Mouse (Mus musculus): ENCODE measurements around the gene Tmem212. TPM values are rescaled to one million over a fixed set of nuclear protein-coding genes. Genes with fewer than 3 reads are reported as not detected.

Tmem212 gene
- polyA plus RNA-seq, 1 experiment from 2014 or later, result 0.23 TPM

DNA sequence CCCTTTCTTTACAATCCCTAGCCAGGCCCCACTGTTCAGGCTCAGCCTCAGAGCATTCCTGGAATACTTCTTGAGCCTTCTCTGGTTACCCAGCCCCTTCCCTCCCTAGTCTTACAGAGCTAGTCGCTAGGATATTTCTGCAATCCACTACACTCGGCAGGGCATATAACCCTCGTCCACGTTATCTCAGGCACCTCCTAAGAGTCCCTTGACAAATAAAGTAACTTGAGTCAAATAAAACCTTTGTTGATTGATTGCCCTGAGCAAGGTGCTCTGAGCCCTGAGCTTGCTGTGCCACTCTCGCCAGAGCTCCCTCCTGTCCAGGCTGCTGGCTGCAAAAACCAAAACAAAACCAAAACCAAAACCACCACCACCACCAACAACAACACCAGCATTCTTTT lies 37.0 kb downstream of the Tmem212 start:
- no peak overlapping the region for H3K9ac ChIP-seq (ENCODE audit: low read depth, low read length)
- no peak overlapping the region; the same call in 1 of the 2 replicates for H3K4me2 ChIP-seq (ENCODE audit: low read length)
- H3K36me3 ChIP-seq (ENCODE audit: control insufficient read depth, insufficient read depth, low read length), result no peaks in the 10 kb centered on the region
- H3K27ac ChIP-seq (ENCODE audit: low read depth, low read length), result no peak overlapping the region
- WGBS, result 5% methylated on average over 5 of the region's 5 CpGs
- ATAC-seq, result no peak
- peaks cover 17% of the 10 kb centered on the region for H3K4me1 ChIP-seq (ENCODE audit: control insufficient read depth, insufficient read depth, low read depth, low read length)
- no peaks in the 10 kb centered on the region for H3K27me3 ChIP-seq (replicated peaks; ENCODE audit: control insufficient read depth, insufficient read depth, low read length)
- H3K4me3 ChIP-seq (ENCODE audit: low read length), result no peak overlapping the region
- no peaks in the 10 kb centered on the region for H3K9me3 ChIP-seq (ENCODE audit: control insufficient read depth, low read length)

DNA sequence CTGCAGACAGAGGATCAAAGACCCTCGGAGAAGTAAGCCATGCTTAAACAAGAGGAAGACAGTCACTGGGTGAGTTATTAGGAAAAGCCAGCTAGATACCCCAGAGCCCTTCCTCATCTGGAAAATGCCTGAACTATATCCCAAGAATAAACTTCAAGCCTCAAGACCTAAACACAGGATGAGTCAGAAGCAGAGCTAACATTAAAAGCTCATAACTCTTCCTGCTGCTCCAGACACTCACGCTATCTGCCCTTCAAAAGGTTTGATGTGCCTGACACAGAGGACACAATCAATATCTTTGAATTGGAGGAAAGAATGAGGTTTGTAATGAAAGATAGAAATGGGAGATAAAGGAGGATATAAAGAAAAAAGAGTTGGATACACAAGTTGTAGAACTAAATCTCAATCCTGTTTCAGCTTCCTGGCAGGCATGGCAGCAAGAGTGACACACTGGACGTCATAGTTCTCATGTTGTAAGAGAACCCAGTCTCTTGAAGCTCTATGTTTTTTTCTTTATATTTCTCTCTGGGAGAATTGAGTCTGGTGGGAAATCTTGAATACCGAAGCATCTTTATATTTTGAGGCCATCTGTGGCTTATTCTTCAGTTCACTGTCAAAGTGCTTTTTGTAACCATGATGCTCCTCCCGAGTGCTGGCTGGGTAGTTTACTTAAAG lies 37.6 kb downstream of the Tmem212 start:
- H3K4me3 ChIP-seq (ENCODE audit: low read length), result no peak overlapping the region
- H3K4me1 ChIP-seq (ENCODE audit: control insufficient read depth, insufficient read depth, low read depth, low read length), result peaks cover 14% of the 10 kb centered on the region
- 39% methylated on average over 5 of the region's 5 CpGs for WGBS
- no peak for ATAC-seq
- no peaks in the 10 kb centered on the region for H3K36me3 ChIP-seq (ENCODE audit: control insufficient read depth, insufficient read depth, low read length)
- H3K27me3 ChIP-seq (replicated peaks; ENCODE audit: control insufficient read depth, insufficient read depth, low read length), result no peaks in the 10 kb centered on the region
- no peak overlapping the region for H3K27ac ChIP-seq (ENCODE audit: low read depth, low read length)
- H3K4me2 ChIP-seq (ENCODE audit: low read length), result no peak overlapping the region
- no peak overlapping the region for H3K9ac ChIP-seq (ENCODE audit: low read depth, low read length)
- H3K9me3 ChIP-seq (ENCODE audit: control insufficient read depth, low read length), result no peaks in the 10 kb centered on the region

DNA sequence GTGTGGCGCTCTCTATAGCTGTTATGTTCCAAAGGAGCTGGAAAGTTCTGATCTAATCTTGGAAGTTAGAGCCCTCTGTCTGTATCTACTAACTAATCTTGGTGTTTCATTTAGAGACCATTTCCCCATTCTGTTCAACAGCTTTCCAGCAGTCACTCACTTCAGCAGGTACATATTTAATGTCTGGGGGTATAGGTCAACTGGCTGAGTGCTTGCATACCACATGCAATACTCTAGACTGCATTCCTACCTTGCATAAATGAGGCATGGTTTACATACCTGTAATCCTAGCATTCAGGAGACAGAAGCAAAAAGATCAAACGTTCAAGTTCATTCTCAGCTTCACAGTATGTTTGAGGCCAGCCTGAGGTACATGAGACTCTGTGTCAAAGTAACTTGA lies 39.9 kb downstream of the Tmem212 start:
- H3K4me3 ChIP-seq (ENCODE audit: low read length), result no peak overlapping the region
- no peak overlapping the region for H3K9ac ChIP-seq (ENCODE audit: low read depth, low read length)
- no peaks in the 10 kb centered on the region for H3K27me3 ChIP-seq (replicated peaks; ENCODE audit: control insufficient read depth, insufficient read depth, low read length)
- no peaks in the 10 kb centered on the region for H3K9me3 ChIP-seq (ENCODE audit: control insufficient read depth, low read length)
- no peak overlapping the region for H3K27ac ChIP-seq (ENCODE audit: low read depth, low read length)
- WGBS, result 93% methylated on average over 2 of the region's 2 CpGs
- H3K36me3 ChIP-seq (ENCODE audit: control insufficient read depth, insufficient read depth, low read length), result no peaks in the 10 kb centered on the region
- H3K4me1 ChIP-seq (ENCODE audit: control insufficient read depth, insufficient read depth, low read depth, low read length), result no peaks in the 10 kb centered on the region
- H3K4me2 ChIP-seq (ENCODE audit: low read length), result no peak overlapping the region
- ATAC-seq, result no peak

DNA sequence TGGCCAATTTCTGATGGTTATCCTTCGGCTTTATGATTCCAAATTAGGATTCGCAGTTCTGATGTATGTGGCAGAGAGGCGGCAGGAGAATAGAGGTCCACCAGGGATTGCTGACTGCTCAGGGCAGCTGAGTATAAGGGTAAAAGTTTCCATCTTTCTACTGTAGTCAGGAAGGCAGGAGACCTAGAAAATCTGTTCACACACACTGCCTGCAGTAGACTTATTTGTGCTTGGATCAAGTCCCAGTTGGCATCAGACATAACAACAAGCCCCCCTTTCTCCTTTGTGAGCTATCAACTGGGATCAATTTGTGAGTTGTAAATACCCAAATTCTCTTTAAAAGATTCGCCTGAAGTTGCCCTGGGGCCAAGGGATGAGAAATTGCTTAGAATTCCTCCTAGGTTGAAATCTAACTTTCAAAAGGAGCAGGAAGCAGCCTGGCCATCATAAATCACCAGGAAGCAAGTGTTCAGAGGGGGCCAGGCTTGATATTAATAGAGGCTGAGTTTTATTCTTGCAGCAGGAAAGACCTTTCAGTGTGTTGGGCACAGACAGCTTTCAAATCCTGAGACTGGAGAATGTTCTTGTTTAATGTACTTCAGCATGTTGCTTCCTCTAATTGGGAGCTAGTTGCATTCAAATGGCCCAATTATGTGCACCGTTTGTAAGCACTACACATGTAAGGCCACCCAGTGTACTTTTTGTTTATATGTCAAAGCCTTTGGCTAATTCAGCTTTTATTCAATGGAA lies 41.6 kb downstream of the Tmem212 start:
- Histone ChIP-seq H3K9me3 (ENCODE audit: control insufficient read depth, low read length) (no peaks in the 10 kb centered on the region), H3K9ac (ENCODE audit: low read depth, low read length) (no peak overlapping the region), H3K4me1 (ENCODE audit: control insufficient read depth, insufficient read depth, low read depth, low read length) (no peaks in the 10 kb centered on the region), H3K27me3 (replicated peaks; ENCODE audit: control insufficient read depth, insufficient read depth, low read length) (no peaks in the 10 kb centered on the region), H3K4me3 (ENCODE audit: low read length) (no peak overlapping the region), H3K36me3 (ENCODE audit: control insufficient read depth, insufficient read depth, low read length) (no peaks in the 10 kb centered on the region), H3K27ac (ENCODE audit: low read depth, low read length) (no peak overlapping the region), H3K4me2 (ENCODE audit: low read length) (no peak overlapping the region)
- ATAC-seq, result no peak
- 64% methylated on average over 5 of the region's 5 CpGs for whole genome bisulfite sequencing

DNA sequence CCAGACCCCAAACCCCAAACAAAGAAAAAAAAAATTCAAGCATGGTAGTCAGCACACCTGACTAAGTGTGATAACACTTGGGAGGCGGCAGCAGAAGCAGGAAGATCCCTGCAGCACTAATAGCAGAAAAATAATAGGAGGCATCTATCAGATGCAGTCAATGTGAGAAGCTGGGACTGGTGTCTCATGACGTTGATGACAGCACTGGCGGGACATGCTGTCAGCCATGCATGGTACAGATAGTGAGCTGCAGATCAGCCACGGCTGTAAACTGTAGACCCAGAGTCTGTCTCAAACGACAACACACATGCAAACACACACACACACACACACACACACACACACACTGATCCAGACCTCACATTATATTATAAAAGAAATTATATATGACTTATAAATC lies 52.9 kb downstream of the Tmem212 start:
- WGBS, result 80% methylated on average over 5 of the region's 5 CpGs

GRCm38 (mm10) chr3:27842856-27843255 lies 53.3 kb downstream of the Tmem212 start:
- Histone ChIP-seq H3K4me3 (ENCODE audit: low read length) (no peak overlapping the region), H3K4me2 (ENCODE audit: low read length) (no peak overlapping the region), H3K27me3 (replicated peaks; ENCODE audit: control insufficient read depth, insufficient read depth, low read length) (no peaks in the 10 kb centered on the region), H3K27ac (ENCODE audit: low read depth, low read length) (no peak overlapping the region), H3K9me3 (ENCODE audit: control insufficient read depth, low read length) (no peaks in the 10 kb centered on the region), H3K36me3 (ENCODE audit: control insufficient read depth, insufficient read depth, low read length) (no peaks in the 10 kb centered on the region), H3K9ac (ENCODE audit: low read depth, low read length) (no peak overlapping the region), H3K4me1 (ENCODE audit: control insufficient read depth, insufficient read depth, low read depth, low read length) (no peaks in the 10 kb centered on the region)
- 68% methylated on average over 5 of the region's 5 CpGs for WGBS
- ATAC-seq, result no peak

More for the DNA sequence above, 52.9 kb downstream of the Tmem212 start:
- H3K36me3 ChIP-seq (ENCODE audit: control insufficient read depth, insufficient read depth, low read length), result no peaks in the 10 kb centered on the region
- no peak for ATAC-seq
- no peak overlapping the region for H3K4me2 ChIP-seq (ENCODE audit: low read length)
- no peak overlapping the region for H3K9ac ChIP-seq (ENCODE audit: low read depth, low read length)
- no peaks in the 10 kb centered on the region for H3K4me1 ChIP-seq (ENCODE audit: control insufficient read depth, insufficient read depth, low read depth, low read length)
- no peaks in the 10 kb centered on the region for H3K9me3 ChIP-seq (ENCODE audit: control insufficient read depth, low read length)
- H3K27me3 ChIP-seq (replicated peaks; ENCODE audit: control insufficient read depth, insufficient read depth, low read length), result no peaks in the 10 kb centered on the region
- no peak overlapping the region for H3K4me3 ChIP-seq (ENCODE audit: low read length)
- H3K27ac ChIP-seq (ENCODE audit: low read depth, low read length), result no peak overlapping the region

DNA sequence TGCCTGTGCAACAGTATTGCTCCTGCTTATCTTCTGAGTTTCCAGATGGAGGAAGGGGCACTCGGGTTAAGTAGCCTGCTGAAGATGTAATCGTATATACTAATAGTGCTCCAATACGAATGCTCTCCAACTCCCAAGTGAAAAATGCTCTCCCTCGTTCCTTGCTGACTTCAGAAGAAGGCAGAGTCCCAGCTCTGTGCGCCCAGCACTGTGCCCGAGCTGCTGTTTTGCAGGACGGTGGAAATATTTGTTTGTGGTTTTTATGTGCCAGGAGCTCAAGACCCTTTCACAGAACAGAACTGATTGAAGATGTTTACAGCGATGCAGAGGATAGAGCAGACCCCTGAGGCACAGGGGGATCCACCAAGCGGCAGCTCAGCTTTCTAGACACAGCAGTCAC lies 55.9 kb downstream of the Tmem212 start:
- no peak overlapping the region for H3K9ac ChIP-seq (ENCODE audit: low read depth, low read length)
- H3K4me3 ChIP-seq (ENCODE audit: low read length), result no peak overlapping the region
- 77% methylated on average over 9 of the region's 9 CpGs for WGBS
- no peaks in the 10 kb centered on the region for H3K36me3 ChIP-seq (ENCODE audit: control insufficient read depth, insufficient read depth, low read length)
- H3K9me3 ChIP-seq (ENCODE audit: control insufficient read depth, low read length), result no peaks in the 10 kb centered on the region
- no peak overlapping the region for H3K27ac ChIP-seq (ENCODE audit: low read depth, low read length)
- no peaks in the 10 kb centered on the region for H3K4me1 ChIP-seq (ENCODE audit: control insufficient read depth, insufficient read depth, low read depth, low read length)
- no peaks in the 10 kb centered on the region for H3K27me3 ChIP-seq (replicated peaks; ENCODE audit: control insufficient read depth, insufficient read depth, low read length)
- H3K4me2 ChIP-seq (ENCODE audit: low read length), result no peak overlapping the region
- ATAC-seq, result no peak

- Histone ChIP-seq H3K4me3 (ENCODE audit: low read length) (no peak overlapping the region), H3K9ac (ENCODE audit: low read depth, low read length) (no peak overlapping the region), H3K27ac (ENCODE audit: low read depth, low read length) (no peak overlapping the region), H3K4me1 (ENCODE audit: control insufficient read depth, insufficient read depth, low read depth, low read length) (no peaks in the 10 kb centered on the region), H3K36me3 (ENCODE audit: control insufficient read depth, insufficient read depth, low read length) (no peaks in the 10 kb centered on the region), H3K4me2 (ENCODE audit: low read length) (no peak overlapping the region), H3K27me3 (replicated peaks; ENCODE audit: control insufficient read depth, insufficient read depth, low read length) (no peaks in the 10 kb centered on the region), H3K9me3 (ENCODE audit: control insufficient read depth, low read length) (no peaks in the 10 kb centered on the region)
- no peak for ATAC-seq
- WGBS, result 85% methylated on average over 3 of the region's 3 CpGs
Observed at GRCm38 (mm10) chr3:27839795-27840194, 56.4 kb downstream of the Tmem212 start.

DNA sequence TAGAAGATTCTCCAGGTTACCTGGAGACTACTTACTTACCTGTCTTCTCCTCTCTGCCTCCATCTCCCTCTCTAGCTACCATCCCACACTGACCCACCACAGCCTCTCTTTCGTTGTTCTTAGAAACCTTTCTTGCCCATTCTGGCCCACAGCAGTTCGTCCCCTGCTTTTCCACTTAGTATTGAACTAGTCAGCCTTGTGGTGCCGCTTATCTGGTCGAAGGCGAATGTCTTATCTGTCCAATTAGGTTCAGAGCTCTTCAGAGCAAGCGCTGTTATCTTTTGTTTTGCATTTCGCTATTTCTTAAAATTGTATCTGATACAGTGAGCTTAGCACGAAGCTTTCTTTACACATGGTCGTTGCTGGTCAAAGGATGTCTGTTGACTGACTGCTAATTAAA lies 56.9 kb downstream of the Tmem212 start:
- Histone ChIP-seq H3K4me3 (ENCODE audit: low read length) (no peak overlapping the region), H3K36me3 (ENCODE audit: control insufficient read depth, insufficient read depth, low read length) (no peaks in the 10 kb centered on the region), H3K9ac (ENCODE audit: low read depth, low read length) (no peak overlapping the region), H3K27ac (ENCODE audit: low read depth, low read length) (no peak overlapping the region), H3K9me3 (ENCODE audit: control insufficient read depth, low read length) (no peaks in the 10 kb centered on the region), H3K4me2 (ENCODE audit: low read length) (no peak overlapping the region), H3K4me1 (ENCODE audit: control insufficient read depth, insufficient read depth, low read depth, low read length) (no peaks in the 10 kb centered on the region), H3K27me3 (replicated peaks; ENCODE audit: control insufficient read depth, insufficient read depth, low read length) (no peaks in the 10 kb centered on the region)
- 89% methylated on average over 9 of the region's 9 CpGs for WGBS
- ATAC-seq, result no peak

All from hindbrain, embryonic 16.5 days (tissue).